Mouse (Mus musculus): ENCODE results near the gene Uap1. TPM values are rescaled to one million over a fixed set of nuclear protein-coding genes. Genes with fewer than 3 reads are reported as not detected.
A peak's percentile ranks its signal among the peaks of the same experiment; 100 is the strongest.

Gene Uap1
- polyA plus RNA-seq, 1 experiment from 2014 or later = 50.6 TPM

DNA sequence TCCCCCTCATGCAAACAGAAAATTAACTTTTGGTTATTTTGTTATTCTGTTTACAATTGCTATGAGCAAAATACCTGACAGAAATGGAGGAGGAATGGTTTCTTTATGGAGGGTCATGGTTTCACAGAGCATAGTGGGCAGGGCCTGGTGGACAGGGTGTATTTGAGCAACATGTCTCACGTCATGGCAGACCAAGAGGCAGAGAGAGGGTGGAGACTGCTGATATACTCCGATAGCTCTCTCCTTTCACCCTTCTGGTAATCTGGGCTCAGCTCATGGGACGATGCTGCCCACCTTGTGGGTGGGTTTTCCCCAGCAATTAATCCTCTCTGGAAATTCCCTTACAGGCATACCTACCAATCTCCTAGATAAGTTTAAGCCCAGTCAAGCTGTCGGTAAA, 15.5 kb upstream of the Uap1 start:
- H3K4me1 ChIP-seq (ENCODE audit: insufficient read depth, low read depth, low read length) = no peaks in the 10 kb centered on the region
- H3K9ac ChIP-seq (replicated peaks; ENCODE audit: low read depth) = no peak overlapping the region
- ATAC-seq = no peak
- H3K4me2 ChIP-seq (replicated peaks; ENCODE audit: low read depth, low read length) = no peak overlapping the region
- WGBS = 65% methylated on average over 4 of the region's 4 CpGs
- H3K36me3 ChIP-seq (ENCODE audit: insufficient read depth, low read length) = no peaks in the 10 kb centered on the region; the same call in 1 of the 2 replicates
- no peak for TF ChIP-seq CTCF (IDR thresholded peaks at IDR 0.05)
- TF ChIP-seq EP300 (IDR thresholded peaks at IDR 0.05) = no peak
- H3K27me3 ChIP-seq (replicated peaks; ENCODE audit: insufficient read depth, low read length) = no peaks in the 10 kb centered on the region
- no peak overlapping the region for H3K4me3 ChIP-seq (ENCODE audit: low read depth, low read length)
- no peak for DNase-seq (ENCODE audit: low spot score)
- H3K9me3 ChIP-seq (ENCODE audit: low read length) = no peaks in the 10 kb centered on the region
- no peak overlapping the region for H3K27ac ChIP-seq (ENCODE audit: low read length)

DNA sequence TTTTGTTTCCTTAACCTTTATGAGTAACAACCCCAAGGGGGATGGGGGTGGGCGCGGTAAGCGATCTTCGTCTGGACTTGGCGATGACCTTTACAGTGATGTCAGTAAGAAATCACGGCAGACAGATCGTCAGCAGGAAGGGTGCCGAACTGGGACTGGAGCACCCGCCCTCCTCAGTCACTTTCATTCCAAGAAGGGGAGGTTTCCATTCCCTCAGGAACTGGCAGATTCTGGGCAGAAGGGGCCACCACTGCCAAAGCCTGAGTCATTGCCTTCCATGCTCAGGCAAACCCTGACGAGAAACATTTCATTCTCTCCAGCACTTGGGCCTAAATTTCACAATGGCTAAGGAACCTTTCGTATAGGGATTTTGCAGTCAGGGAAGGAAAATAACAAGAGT, 13.8 kb upstream of the Uap1 start:
- Histone ChIP-seq H3K36me3 (ENCODE audit: insufficient read depth, low read length) (no peaks in the 10 kb centered on the region; the same call in 1 of the 2 replicates), H3K9ac (replicated peaks; ENCODE audit: low read depth) (no peak overlapping the region), H3K4me3 (ENCODE audit: low read depth, low read length) (no peak overlapping the region), H3K27ac (ENCODE audit: low read length) (no peak overlapping the region), H3K27me3 (replicated peaks; ENCODE audit: insufficient read depth, low read length) (no peaks in the 10 kb centered on the region), H3K4me2 (replicated peaks; ENCODE audit: low read depth, low read length) (no peak overlapping the region), H3K4me1 (ENCODE audit: insufficient read depth, low read depth, low read length) (no peaks in the 10 kb centered on the region), H3K9me3 (ENCODE audit: low read length) (no peaks in the 10 kb centered on the region)
- TF ChIP-seq CTCF (IDR thresholded peaks at IDR 0.05) (no peak), EP300 (IDR thresholded peaks at IDR 0.05) (no peak)
- 71% methylated on average over 11 of the region's 11 CpGs for WGBS
- peak; percentile 63 for DNase-seq (ENCODE audit: low spot score)
- ATAC-seq = peak; percentile 83

DNA sequence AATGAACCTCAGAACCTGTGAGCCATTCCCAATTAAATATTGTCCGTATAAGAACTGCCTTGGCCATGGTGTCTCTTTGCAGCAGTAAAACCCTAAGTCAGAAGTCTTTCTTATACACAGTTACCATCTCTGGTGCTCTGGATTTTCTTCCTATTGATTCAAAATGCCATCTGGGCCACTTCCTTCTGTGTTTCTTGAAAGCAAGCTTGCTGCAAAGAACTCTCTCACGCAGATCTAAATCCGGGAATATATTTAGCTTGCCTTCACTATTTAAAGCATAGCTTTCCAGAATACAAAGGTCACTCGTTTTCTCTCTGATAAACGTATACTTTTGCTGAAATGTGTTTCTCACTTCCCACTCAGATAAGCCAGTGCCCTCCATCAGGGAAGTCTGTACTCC, 11.8 kb upstream of the Uap1 start:
- Histone ChIP-seq H3K4me1 (ENCODE audit: insufficient read depth, low read depth, low read length) (no peaks in the 10 kb centered on the region), H3K9ac (replicated peaks; ENCODE audit: low read depth) (no peak overlapping the region), H3K4me2 (replicated peaks; ENCODE audit: low read depth, low read length) (no peak overlapping the region), H3K36me3 (ENCODE audit: insufficient read depth, low read length) (no peaks in the 10 kb centered on the region), H3K27ac (ENCODE audit: low read length) (no peak overlapping the region), H3K27me3 (replicated peaks; ENCODE audit: insufficient read depth, low read length) (no peaks in the 10 kb centered on the region), H3K4me3 (ENCODE audit: low read depth, low read length) (no peak overlapping the region), H3K9me3 (ENCODE audit: low read length) (no peaks in the 10 kb centered on the region)
- TF ChIP-seq EP300 (IDR thresholded peaks at IDR 0.05) (no peak), CTCF (IDR thresholded peaks at IDR 0.05) (no peak)
- 68% methylated on average over 5 of the region's 5 CpGs for WGBS
- DNase-seq (ENCODE audit: low spot score) (no peak), ATAC-seq (no peak)

DNA sequence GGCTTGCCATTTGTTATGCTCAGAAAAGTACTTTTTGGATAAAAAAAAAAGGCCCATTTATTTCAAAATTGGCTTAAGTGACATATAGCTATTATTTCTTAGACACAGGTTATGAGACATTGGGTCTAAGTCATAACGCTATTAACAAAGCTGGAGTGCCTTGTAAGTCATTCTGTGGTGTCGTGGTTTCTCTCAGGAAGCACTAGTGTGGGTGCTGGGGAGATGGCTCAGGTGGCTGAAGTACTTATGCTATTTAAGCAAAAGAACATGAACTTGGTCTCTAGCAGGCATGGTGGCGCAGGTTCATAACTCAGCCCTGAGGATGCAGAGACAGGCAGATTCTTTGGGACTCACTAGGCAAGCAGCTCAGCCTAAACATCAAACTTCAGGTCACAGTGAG, 10.4 kb upstream of the Uap1 start:
- TF ChIP-seq EP300 (IDR thresholded peaks at IDR 0.05) (no peak), CTCF (IDR thresholded peaks at IDR 0.05) (no peak)
- DNase-seq (ENCODE audit: low spot score) (no peak), ATAC-seq (no peak)
- H3K27me3 ChIP-seq (replicated peaks; ENCODE audit: insufficient read depth, low read length) = no peaks in the 10 kb centered on the region
- no peak overlapping the region for H3K27ac ChIP-seq (ENCODE audit: low read length)
- no peaks in the 10 kb centered on the region for H3K9me3 ChIP-seq (ENCODE audit: low read length)
- 75% methylated on average over 3 of the region's 3 CpGs for WGBS
- H3K4me3 ChIP-seq (ENCODE audit: low read depth, low read length) = no peak overlapping the region
- no peak overlapping the region for H3K9ac ChIP-seq (replicated peaks; ENCODE audit: low read depth)
- H3K36me3 ChIP-seq (ENCODE audit: insufficient read depth, low read length) = no peaks in the 10 kb centered on the region
- H3K4me1 ChIP-seq (ENCODE audit: insufficient read depth, low read depth, low read length) = no peaks in the 10 kb centered on the region
- no peak overlapping the region for H3K4me2 ChIP-seq (replicated peaks; ENCODE audit: low read depth, low read length)

DNA sequence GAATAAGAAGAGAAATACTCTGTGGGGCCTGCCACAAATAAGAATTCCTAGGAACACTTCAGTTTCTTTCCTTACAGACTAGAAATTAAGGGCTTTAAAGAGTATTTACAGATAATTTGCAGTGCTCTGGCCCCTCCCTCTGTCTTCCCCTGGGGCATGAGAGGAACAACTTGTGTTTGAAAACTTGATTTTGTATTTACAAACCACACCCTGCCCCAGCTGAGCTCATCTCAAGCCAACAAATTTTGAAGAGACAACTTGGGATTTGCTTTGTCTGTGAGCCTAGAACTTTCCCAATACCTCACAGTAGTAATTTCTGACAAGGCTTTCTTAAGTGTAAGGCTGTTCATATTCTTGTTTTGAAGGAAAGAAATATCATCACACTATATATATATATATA, 7.9 kb upstream of the Uap1 start:
- Histone ChIP-seq H3K36me3 (ENCODE audit: insufficient read depth, low read length) (no peaks in the 10 kb centered on the region), H3K27ac (ENCODE audit: low read length) (no peak overlapping the region), H3K4me2 (replicated peaks; ENCODE audit: low read depth, low read length) (no peak overlapping the region), H3K9me3 (ENCODE audit: low read length) (no peaks in the 10 kb centered on the region), H3K9ac (replicated peaks; ENCODE audit: low read depth) (no peak overlapping the region), H3K4me3 (ENCODE audit: low read depth, low read length) (no peak overlapping the region), H3K4me1 (ENCODE audit: insufficient read depth, low read depth, low read length) (no peaks in the 10 kb centered on the region), H3K27me3 (replicated peaks; ENCODE audit: insufficient read depth, low read length) (no peaks in the 10 kb centered on the region)
- DNase-seq (ENCODE audit: low spot score) (no peak), ATAC-seq (no peak)
- TF ChIP-seq EP300 (IDR thresholded peaks at IDR 0.05) (no peak), CTCF (IDR thresholded peaks at IDR 0.05) (no peak)

DNA sequence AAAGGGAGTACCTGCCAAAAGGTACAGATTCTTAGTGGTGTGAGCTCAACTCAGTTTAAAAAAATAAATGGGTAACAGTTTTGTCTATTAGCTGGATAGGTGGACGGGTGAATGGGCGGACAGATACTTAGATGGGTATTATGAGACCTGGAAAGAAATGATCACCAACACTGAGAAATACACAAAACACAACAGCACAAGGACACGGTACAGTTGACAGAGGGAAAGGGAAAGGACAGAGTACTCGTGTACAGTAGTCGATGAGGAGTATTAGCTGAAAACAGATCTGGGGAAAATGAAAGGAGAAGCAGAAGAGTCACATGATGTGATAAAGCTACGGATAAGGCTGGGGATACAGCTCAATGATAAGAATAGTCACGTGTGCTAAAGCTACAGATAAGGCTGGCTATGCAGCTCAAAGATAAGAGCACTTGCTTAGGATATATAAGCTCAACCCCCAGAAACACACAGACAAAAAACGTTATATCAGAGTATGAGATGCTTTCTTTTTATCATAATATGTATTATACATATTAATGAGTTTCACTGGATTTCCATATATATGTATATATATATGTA, 2.0 kb upstream of the Uap1 start:
- Histone ChIP-seq H3K9me3 (ENCODE audit: low read length) (no peaks in the 10 kb centered on the region), H3K36me3 (ENCODE audit: insufficient read depth, low read length) (no peaks in the 10 kb centered on the region), H3K9ac (replicated peaks; ENCODE audit: low read depth) (no peak overlapping the region), H3K4me2 (replicated peaks; ENCODE audit: low read depth, low read length) (no peak overlapping the region), H3K4me1 (ENCODE audit: insufficient read depth, low read depth, low read length) (peaks cover 3% of the 10 kb centered on the region; the same call in 1 of the 2 replicates), H3K4me3 (ENCODE audit: low read depth, low read length) (no peak overlapping the region), H3K27ac (ENCODE audit: low read length) (no peak overlapping the region), H3K27me3 (replicated peaks; ENCODE audit: insufficient read depth, low read length) (no peaks in the 10 kb centered on the region)
- DNase-seq (ENCODE audit: low spot score) = no peak
- no peak for TF ChIP-seq EP300 (IDR thresholded peaks at IDR 0.05)
- TF ChIP-seq CTCF (IDR thresholded peaks at IDR 0.05) = no peak
- no peak for ATAC-seq
- WGBS = 68% methylated on average over 8 of the region's 8 CpGs

DNA sequence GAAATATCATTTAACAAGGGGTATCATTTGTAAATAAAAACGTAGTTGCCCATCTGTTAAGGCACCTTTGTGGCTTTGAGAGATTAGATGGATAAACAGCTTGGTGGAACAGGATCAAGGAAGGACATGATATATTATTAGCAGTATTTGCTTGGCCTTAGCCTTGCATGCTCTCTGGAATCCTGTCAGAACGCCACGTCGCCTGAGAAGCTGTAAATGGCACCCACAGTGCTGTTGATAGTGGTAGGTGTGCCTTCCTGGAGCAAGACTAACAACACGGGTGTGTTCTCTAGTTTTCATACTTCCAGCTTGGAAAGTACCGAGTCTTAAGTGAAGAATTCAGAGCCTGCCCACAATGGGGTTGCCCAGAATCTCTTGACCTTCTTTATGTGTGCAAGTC, 1.1 kb upstream of the Uap1 start:
- ATAC-seq = no peak
- Histone ChIP-seq H3K4me3 (ENCODE audit: low read depth, low read length) (no peak overlapping the region), H3K9ac (replicated peaks; ENCODE audit: low read depth) (no peak overlapping the region), H3K27me3 (replicated peaks; ENCODE audit: insufficient read depth, low read length) (no peaks in the 10 kb centered on the region), H3K27ac (ENCODE audit: low read length) (peak overlapping the region; percentile 91; the same call in 1 of the 2 replicates), H3K4me2 (replicated peaks; ENCODE audit: low read depth, low read length) (no peak overlapping the region), H3K9me3 (ENCODE audit: low read length) (no peaks in the 10 kb centered on the region), H3K4me1 (ENCODE audit: insufficient read depth, low read depth, low read length) (peaks cover 3% of the 10 kb centered on the region; the same call in 1 of the 2 replicates), H3K36me3 (ENCODE audit: insufficient read depth, low read length) (no peaks in the 10 kb centered on the region)
- no peak for DNase-seq (ENCODE audit: low spot score)
- 35% methylated on average over 6 of the region's 6 CpGs for WGBS
- TF ChIP-seq CTCF (IDR thresholded peaks at IDR 0.05) = no peak
- no peak for TF ChIP-seq EP300 (IDR thresholded peaks at IDR 0.05)

All from lung, postnatal 0 days (tissue).